Mouse (Mus musculus) kidney, postnatal 0 days (tissue): ENCODE measurements at regions not wholly inside any gene's neighbourhood (a gene's known extent, or its start where the extent isn't known, plus 50 kb on each side); places are given as distances from the start of the nearest gene placed in this dataset.

ENCODE experiments used
- ATAC-seq: fragments of 200-750 bp; cut with Nextera tagmentation; replicated peaks from 2 replicates; pipeline ENCODE4 v1.8.0; 2017; ENCODE audit warnings: low read depth, moderate number of reproducible peaks, moderate TSS enrichment, moderate library complexity; ENCODE audit not compliant: low FRiP score
- DNase-seq: peaks from one replicate; pipeline ENCODE4 v3.0.0-alpha.2; 2016; ENCODE audit warnings: low spot score
- H3K27ac ChIP-seq: fragments of 300-500 bp; sonication (generic); 2 replicates; pipeline ENCODE4 v1.5.1; 2014; ENCODE audit warnings: mild to moderate bottlenecking
- H3K27me3 ChIP-seq: fragments of 300-500 bp; sonication (generic); 2 replicates; pipeline ENCODE4 v1.6.1; 2014; ENCODE audit warnings: low read length, mixed read lengths; ENCODE audit not compliant: insufficient read depth
- H3K36me3 ChIP-seq: fragments of 300-500 bp; sonication (generic); 2 replicates; pipeline ENCODE4 v1.6.1; 2014; ENCODE audit warnings: low read length, mixed read lengths; ENCODE audit not compliant: insufficient read depth
- H3K4me1 ChIP-seq: fragments of 300-500 bp; sonication (generic); replicated peaks from 2 replicates; pipeline ENCODE4 v1.6.1; 2014; ENCODE audit warnings: antibody characterized with exemption, low read length, mixed read lengths; ENCODE audit not compliant: insufficient read depth
- H3K4me2 ChIP-seq: fragments of 300-500 bp; sonication (generic); 2 replicates; pipeline ENCODE4 v1.6.1; 2014; ENCODE audit warnings: mild to moderate bottlenecking, low read length, moderate library complexity, mixed read lengths
- H3K4me3 ChIP-seq: fragments of 300-500 bp; sonication (generic); replicated peaks from 2 replicates; pipeline ENCODE4 v1.5.1; 2014; ENCODE audit warnings: low read depth, low read length
- H3K9ac ChIP-seq: fragments of 300-500 bp; sonication (generic); 2 replicates; pipeline ENCODE4 v1.6.1; 2014; ENCODE audit warnings: low read depth, low read length
- H3K9me3 ChIP-seq: fragments of 300-500 bp; sonication (generic); replicated peaks from 2 replicates; pipeline ENCODE4 v1.6.1; 2016; ENCODE audit warnings: low read length, inconsistent platforms, mixed read lengths
- CTCF ChIP-seq: IDR thresholded peaks from 2 replicates; pipeline ENCODE4 v1.5.1; 2016; ENCODE audit warnings: antibody characterized with exemption, low read depth, mild to moderate bottlenecking, moderate library complexity
- WGBS: fragments of 180-500 bp; shearing (Covaris S2); extraction: QIAGEN DNeasy Blood & Tissue Kit; methylation state at CpG from one replicate; pipeline ENCODE4 v1.1.7; 2014; 5-methylcytosine and 5-hydroxymethylcytosine counted together

- no peaks in the 10 kb centered on the region for H3K27me3 ChIP-seq
- no peak for TF ChIP-seq CTCF
- ATAC-seq = no peak
- H3K4me3 ChIP-seq = no peak overlapping the region
- H3K4me1 ChIP-seq = no peaks in the 10 kb centered on the region
- H3K9ac ChIP-seq = no peak overlapping the region
- 84% methylated on average over 3 of the region's 3 CpGs for WGBS
- no peak overlapping the region for H3K27ac ChIP-seq
- no peak overlapping the region for H3K4me2 ChIP-seq
- DNase-seq = no peak
- H3K36me3 ChIP-seq = no peaks in the 10 kb centered on the region
- H3K9me3 ChIP-seq = no peaks in the 10 kb centered on the region
Observed at GRCm38 (mm10) chr5:113422726-113423110, 65.6 kb downstream of the Aym1 start.

GRCm38 (mm10) chr5:113427779-113428178 lies 62.4 kb upstream of the Wscd2 start:
- Histone ChIP-seq H3K4me2 (no peak overlapping the region), H3K36me3 (no peaks in the 10 kb centered on the region), H3K27ac (no peak overlapping the region), H3K9ac (no peak overlapping the region), H3K27me3 (no peaks in the 10 kb centered on the region), H3K9me3 (no peaks in the 10 kb centered on the region), H3K4me1 (no peaks in the 10 kb centered on the region), H3K4me3 (no peak overlapping the region)
- TF ChIP-seq CTCF = no peak
- DNase-seq (no peak), ATAC-seq (no peak)
- WGBS = 65% methylated on average over 7 of the region's 7 CpGs

GRCm38 (mm10) chr5:113431334-113431733 lies 58.8 kb upstream of the Wscd2 start:
- H3K9ac ChIP-seq = no peak overlapping the region
- no peak overlapping the region for H3K27ac ChIP-seq
- no peak overlapping the region for H3K4me3 ChIP-seq
- no peak for TF ChIP-seq CTCF
- DNase-seq = no peak
- no peaks in the 10 kb centered on the region for H3K9me3 ChIP-seq
- no peaks in the 10 kb centered on the region for H3K36me3 ChIP-seq
- WGBS = 52% methylated on average over 5 of the region's 5 CpGs
- H3K4me2 ChIP-seq = no peak overlapping the region
- no peaks in the 10 kb centered on the region for H3K4me1 ChIP-seq
- ATAC-seq = no peak
- H3K27me3 ChIP-seq = no peaks in the 10 kb centered on the region

- Histone ChIP-seq H3K9ac (no peak overlapping the region), H3K4me2 (no peak overlapping the region), H3K4me3 (no peak overlapping the region), H3K9me3 (no peaks in the 10 kb centered on the region), H3K27me3 (no peaks in the 10 kb centered on the region), H3K4me1 (no peaks in the 10 kb centered on the region), H3K27ac (no peak overlapping the region), H3K36me3 (no peaks in the 10 kb centered on the region)
- DNase-seq = no peak
- 37% methylated on average over 3 of the region's 3 CpGs for WGBS
- ATAC-seq = no peak
- no peak for TF ChIP-seq CTCF
Observed at GRCm38 (mm10) chr5:113436987-113437386, 53.1 kb upstream of the Wscd2 start.
